Mouse (Mus musculus) left cerebral cortex, postnatal 25 days (tissue): Measurements from ENCODE around the gene Gns. TPM values are rescaled to one million over a fixed set of nuclear protein-coding genes. Genes with fewer than 3 reads are reported as not detected.

Source experiments
- DNase-seq, 2 experiments: peaks; one replicate each; pipeline ENCODE4 v3.0.0; 2022; ENCODE audit warnings: low spot score in 2 of 2, mixed read lengths in 1 of 2
- intact Hi-C: fragments of 180-260 bp; cut with DNase I; formaldehyde crosslinking; loops from one replicate; pipeline ENCODE4 v1.15.1; 2025
- total RNA-seq, 2 experiments: library from RNA; stranded (reverse); gene quantifications; 2 replicates each; pipeline ENCODE4 v1.2.3; 2021

Gns gene
- total RNA-seq, 2 experiments from 2014 or later, result 75.9 to 80.6 TPM

DNA sequence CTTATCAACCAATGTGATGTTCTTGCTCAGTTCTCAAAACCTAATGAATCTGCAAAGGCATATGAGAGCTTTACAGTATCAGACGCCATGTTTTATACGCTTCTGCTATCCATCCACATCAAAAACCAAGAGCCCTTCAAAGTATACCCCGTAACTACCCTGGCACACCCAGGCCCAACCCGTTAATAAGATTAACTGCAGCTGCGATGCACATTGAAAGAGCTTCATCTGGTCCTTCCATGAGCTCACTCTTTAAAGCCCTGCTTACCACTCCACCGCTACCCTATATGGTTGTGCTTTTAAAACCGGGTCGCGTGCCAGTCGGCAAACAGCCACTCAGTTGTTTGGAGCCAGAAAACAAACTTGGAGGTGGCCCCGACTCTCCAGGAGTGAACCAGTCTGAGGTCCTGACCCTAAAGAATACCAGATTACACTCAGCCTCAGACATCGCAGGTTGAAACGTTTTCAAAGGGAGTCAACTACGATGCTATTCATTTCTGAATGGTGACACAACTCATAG, 60.7 kb downstream of the Gns start:
- intact Hi-C loops, result loop anchor here (5.0 kb wide), 1 partner anchor 82 kb away; no protein-coding TSS in a partner anchor
- no peak for DNase-seq

DNA sequence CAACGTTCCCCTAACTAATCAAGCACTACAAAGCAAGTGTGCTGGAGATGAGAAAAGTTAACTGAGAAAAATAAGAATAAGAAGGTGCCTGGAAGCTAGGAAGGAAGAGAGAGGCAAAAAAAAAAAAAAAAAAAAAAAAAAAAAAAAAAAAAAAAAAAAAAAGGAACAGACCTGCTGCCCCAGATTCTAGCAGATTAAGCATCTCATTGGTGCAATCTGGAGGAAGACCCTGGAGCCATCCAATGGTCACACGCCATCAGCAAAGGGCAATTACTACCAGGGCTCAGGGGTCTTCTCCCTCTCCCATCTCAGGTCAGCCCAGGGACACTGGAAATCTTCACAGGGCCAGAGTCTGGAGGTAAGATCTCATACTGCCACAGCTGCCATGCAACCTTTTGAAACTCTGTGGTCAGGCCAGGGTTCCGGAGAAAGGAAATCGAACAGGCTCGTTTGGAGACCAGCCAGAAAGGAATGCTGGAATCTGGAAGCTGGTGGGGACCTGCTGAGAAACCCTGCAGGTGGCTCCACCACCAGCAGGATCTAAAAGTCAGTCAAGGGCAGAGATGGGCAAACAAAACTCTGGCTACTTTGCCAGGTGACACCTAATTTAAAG, 61.7 kb downstream of the Gns start:
- intact Hi-C loops, result loop anchor here (5.0 kb wide), 1 partner anchor 81 kb away; no protein-coding TSS in a partner anchor
- no peak for DNase-seq

DNA sequence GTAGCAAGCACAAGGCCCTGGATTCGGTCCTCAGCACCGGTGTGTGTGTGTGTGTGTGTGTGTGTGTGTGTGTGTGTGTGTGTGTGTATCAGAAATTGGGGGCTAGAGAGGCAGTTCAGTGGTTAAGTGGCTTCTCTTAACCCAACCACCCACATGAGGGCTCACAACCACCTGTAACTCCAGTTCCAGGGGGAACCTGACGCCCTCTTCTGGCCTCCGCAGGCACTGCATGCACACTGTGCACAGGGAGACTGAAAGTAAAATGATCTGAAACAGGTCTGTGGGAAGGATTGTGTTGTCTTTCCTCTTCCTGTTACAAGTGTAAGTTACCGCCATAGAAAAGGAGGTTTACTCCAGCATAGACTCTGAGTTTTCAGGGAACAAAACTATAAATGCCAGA, 62.2 kb downstream of the Gns start:
- no peak for DNase-seq
- intact Hi-C loops, result loop anchor here (5.0 kb wide), 1 partner anchor 80 kb away; no protein-coding TSS in a partner anchor

DNA sequence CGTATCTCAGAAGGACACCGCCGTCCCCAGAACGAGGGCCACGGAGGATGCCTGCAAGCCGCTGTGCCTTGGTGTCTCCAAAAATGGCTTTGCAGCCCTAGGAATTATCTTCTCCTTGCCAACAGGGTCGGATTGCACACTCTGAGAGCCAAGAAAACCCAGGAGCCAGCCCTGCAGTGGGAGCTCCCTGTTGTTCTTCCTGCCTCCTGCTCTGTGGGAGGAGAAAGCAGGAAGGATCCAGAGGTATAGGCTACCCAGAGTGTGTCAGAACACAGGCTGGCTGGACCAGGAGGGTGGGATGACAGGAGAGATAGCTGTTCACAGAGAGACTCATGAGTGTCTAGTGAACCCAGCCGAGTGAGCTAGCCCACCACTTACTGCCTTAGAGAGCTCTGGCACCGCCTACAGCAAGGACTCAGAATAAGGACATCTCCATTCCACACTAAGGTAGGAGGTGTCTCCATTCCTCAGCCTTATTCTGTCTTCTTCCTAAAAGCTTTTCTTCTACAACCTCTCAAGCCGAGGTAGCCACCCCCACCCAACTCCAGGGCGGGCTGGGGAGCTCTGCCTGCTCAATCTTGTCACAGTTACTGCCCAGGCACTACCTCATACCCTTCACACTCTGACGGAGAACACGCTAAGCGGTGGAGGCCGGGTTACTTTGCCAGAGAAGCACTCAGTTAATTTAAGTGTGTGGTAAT, 63.3 kb downstream of the Gns start:
- intact Hi-C loops, result loop anchor here (1.0 to 5.0 kb wide), 2 partner anchors 44 to 79 kb away; no protein-coding TSS in a partner anchor
- peak; percentile 32 to 93 for DNase-seq

DNA sequence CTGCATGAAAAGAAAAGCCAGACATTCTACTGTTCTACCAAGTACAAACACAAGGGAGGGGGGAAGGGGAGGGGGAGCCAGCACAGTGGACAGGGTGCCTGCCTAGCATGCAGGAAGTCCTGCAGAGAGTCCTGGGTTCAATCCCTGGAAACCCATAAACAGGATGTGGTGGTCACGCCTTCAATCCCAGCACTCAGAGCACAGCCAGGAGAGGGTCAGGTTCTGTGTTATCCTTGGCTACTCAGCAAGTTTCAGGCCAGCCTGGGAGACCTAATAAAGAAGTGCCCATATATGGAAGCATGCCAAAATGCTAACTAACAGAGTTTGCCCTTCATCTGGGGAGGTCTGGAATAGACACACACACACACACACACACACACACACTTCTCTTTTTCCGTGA, 64.2 kb downstream of the Gns start:
- DNase-seq, result no peak
- intact Hi-C loops, result loop anchor here (5.0 kb wide), 1 partner anchor 78 kb away; no protein-coding TSS in a partner anchor

DNA sequence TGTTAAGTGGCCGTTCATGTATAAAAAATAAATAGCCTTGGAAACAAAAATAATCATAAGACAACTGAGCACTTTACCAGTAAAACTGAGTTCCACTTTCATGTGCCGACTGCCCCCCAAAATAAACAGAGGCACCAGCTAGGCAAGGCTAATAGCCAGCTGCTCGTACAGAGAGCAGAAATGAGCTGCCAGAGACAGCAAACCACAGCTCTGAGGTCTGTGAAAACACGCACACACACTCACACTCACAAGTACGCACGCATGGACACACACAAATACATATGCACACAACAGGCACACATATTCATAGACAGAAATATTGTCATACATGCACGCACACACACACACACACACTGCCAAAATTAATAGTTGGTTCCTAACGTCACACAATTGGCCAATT, 64.7 kb downstream of the Gns start:
- DNase-seq, result no peak
- intact Hi-C loops, result loop anchor here (5.0 kb wide), 1 partner anchor 78 kb away; no protein-coding TSS in a partner anchor

DNA sequence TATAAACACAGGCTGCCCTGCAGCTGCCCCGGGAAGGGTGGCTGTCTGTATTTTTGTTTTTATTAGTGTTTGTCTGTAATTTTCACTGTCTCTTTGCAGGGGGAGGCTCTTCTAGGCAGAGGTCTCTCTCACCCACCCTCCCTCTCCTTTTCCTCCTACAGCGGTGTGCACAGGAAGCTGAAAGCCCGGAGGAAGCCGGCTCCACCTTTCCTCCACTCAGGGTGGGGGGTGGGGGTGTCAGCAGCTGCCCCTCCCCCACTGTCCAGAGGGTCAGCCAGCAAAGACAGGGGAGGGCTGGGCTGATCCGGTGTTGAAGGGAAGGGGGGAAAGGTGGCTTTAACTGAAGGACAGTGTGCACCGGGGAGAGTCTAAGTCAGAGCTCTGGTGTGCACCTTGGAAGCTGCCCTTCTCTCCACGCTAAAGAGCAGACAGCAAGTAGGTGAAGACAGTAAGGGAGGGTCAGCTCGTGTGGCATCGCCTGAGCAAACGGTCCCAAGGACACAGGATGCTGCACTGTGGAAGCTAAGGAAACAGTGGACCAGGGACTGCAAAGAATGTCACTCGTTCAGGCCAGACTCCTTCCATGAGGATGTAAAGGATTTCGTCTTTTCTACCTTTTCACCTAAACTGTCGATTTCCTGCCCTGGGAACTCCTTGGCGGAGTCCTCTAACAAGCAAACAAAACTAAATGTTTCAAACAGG, 65.2 kb downstream of the Gns start:
- no peak for DNase-seq
- intact Hi-C loops, result loop anchor here (5.0 kb wide), 1 partner anchor 77 kb away; no protein-coding TSS in a partner anchor

DNA sequence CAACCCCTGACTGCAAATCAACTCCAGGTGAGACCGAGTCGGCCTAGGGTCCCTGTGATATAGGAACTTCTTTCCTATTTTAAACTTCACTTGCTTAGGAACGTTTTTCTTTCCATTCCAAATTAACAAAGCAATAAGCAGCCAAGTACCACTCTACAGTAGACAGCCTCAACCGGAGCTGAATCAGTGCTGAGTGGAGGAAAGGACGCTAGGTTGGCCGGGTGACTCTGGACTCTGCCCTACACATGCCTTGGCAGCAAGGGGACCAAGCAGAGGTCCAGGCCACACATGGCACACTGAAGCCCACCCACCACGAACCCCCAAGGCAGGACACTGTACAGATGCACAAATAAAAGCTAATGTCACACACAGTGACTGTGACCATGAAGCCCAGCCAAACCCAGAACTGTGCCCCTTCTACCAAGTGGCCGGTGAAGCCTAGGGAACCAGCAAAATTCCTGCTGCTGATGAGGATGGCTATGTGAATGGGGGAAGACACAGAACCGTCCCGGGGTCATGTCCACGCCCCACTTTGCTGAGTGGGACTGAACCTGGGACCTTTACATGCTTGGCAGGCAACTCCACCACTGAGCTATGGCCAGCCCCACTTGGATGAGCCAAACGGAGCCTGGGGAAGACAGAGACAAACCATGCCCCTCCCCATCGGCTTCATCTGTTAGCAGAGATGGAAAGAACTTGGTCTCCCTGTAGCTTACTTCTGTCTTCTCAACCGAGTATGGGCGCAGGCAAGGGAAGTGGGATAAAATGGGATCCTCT, 66.1 kb downstream of the Gns start:
- intact Hi-C loops, result no loop called here
- DNase-seq, result no peak

DNA sequence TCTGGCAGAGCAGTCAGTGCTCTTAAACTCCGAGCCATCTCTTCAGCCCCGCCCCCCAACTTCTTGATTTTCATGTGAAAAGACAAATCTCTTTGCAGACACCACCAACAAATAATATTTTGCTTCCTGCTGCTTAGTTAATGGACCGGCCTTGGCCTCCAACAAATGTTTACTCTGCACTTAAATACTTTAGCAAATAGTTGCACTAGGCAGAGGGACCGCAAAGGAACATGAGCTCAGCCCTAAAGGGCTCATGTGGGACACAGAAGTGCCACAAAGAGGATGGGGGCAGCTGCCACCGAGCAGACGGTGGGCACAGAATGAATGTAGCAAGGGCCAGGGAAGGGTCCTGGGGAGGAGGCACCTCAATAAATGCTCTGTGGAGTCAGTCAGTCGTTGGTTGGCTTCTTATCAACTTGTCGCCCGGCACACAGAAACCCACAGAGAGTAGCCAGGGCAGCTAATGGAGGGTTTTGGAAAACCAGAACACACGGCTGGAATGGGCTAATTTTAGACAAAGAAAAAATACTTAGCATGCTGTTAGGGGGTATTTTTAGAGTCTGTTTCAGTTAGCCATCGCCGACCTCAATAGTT, 67.2 kb downstream of the Gns start:
- no peak for DNase-seq
- intact Hi-C loops, result no loop called here

DNA sequence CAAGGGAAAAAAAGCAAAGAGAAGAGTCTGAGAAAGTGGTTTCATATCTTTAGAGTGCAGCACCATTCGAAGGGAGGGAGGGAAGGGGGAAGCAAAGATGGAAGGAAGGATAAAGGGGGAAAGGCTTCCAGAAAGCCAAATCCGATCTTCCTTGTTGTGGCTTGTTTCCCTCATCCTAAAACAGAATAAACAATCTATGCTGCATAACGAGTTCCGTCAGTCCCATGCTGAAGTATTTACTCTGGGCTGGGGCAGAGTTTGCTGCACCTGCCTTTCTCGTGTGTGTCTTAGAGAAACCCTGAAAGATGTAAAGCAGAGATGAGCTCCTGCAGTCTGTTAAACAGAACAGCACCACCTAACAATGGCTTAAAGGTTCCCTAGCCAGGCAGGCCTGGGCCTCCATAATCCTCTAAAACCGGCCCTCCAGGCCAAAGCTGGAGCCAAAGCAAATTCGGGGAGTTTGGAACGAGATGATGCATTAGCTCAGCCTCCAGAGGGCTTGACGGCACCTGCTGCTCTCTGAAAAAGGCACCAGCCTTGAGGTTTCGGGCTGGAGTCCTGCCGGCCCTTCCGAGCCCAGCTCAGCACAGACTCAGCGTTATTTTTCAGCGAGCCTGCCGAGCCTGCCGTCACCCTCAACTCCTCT, 67.9 kb downstream of the Gns start:
- DNase-seq, result no peak
- intact Hi-C loops, result no loop called here

DNA sequence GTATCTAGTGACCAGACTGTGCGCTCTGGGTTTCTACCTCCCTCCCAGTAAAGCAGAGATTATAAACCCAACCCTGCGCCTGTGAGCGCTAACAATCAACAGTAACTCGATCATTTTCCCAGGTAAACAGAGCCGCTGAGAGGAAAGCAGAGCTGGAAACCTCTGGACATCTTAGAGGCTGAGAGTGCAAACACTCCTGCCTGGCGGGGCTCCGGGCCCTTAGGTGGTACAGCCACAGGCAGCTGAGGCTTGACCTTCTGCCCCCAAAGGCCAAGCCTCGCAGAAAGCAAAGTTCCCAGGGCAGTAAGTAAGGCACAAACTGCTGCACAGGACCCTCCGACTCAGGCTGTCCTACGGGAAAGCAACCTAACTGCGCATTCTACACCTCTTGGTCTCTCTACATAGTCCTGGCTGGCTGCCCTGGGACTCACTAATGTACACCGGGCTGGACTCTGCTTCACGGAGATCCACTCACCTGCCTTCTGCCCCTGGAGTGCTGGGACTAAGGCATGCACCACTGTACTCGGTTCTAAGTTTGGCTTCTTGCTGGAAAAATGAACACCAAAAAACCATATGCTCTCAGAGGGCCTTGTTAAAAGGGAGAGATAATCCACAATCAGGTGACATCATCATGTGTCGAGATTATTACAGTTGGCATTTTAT, 69.7 kb downstream of the Gns start:
- intact Hi-C loops, result no loop called here
- DNase-seq, result no peak

DNA sequence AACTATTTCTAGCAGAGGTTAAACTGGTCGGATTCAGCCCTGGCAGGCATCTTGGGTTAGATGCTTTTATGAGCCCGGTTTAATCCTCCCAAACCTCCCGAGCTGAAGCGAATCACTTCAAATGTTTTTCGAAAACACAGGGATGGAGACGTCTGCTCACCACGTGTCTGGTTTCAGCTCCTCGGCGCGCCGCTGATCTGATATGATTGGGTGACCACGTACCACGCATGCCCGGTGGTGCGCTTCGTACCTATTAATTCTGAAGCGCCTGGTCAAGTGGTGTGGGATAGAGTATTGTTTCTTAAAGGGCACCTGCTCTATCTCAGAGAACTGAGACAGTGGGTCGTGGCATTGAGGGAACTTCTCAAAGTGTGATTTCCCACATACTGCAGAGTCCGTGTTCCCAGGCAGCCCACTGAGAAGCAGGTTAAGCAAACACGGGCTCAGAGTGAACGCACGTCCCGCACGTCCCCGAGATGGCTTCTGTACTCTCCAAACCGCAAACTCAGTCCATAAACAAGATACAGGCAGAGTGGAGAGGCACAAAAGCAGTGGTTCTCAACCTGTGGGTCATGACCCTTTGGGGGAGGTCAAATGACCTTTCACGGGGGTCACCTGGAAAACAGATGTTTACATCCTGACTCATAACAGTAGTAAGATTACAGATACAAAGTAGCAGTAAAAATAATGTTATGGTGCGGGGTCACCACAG, 70.8 kb downstream of the Gns start:
- intact Hi-C loops, result no loop called here
- no peak for DNase-seq

DNA sequence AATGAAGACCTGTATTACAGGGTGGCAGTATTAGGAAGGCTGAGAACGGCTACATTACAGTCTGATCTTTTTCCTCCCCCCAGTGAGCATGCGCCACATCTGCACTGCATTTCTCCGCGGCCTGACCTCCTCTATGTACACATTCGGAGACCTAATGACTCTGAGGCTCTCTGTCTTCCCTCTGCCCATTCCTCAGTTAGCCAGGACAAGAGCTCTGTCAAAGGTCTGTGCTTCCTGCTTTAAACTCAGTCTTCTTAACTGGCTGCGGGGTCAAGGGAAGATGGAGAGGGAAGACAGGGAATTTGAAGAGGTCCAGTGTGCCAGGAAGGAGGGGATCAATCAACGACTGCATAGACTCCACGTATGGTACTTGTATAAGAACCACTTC, 71.4 kb downstream of the Gns start:
- DNase-seq, result no peak
- intact Hi-C loops, result no loop called here

DNA sequence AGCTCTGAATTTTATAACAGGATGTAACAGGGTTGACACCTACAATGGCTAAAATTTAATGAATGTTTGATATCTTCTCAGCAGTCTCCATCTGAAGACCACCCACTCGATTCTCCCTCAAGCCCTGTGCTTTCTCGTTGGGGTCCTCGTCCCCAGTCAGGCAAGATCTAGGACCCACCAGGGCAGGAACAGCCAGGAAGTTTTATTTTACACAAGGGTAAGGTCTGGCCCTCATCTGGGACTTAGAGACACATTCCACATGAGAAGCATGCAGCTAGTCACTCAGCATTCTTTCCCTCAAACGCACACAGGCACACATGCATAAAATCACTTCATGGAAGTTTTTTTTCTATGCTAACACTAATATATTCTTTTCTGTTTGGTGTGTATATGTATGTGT, 71.8 kb downstream of the Gns start:
- intact Hi-C loops, result no loop called here
- no peak for DNase-seq

DNA sequence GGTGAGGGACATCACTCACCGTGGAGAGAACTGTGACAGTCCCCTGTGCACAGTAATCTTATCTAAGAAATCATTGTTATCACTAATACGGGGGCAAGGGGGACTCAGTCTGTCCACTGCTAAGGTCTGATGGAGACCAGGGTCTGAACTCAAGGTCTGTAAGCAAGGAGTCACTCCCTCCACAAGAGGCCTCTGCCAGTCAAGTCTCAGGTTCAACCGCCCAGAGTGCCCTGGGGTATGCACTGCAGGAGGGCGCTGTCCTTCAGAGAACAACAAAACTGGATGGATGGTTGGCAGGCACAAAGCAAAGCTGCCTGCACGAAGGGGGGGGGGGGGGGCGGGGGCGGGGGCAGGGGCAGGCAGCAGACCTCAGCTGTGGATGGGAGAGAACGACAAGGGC, 73.2 kb downstream of the Gns start:
- DNase-seq, result no peak
- intact Hi-C loops, result no loop called here

DNA sequence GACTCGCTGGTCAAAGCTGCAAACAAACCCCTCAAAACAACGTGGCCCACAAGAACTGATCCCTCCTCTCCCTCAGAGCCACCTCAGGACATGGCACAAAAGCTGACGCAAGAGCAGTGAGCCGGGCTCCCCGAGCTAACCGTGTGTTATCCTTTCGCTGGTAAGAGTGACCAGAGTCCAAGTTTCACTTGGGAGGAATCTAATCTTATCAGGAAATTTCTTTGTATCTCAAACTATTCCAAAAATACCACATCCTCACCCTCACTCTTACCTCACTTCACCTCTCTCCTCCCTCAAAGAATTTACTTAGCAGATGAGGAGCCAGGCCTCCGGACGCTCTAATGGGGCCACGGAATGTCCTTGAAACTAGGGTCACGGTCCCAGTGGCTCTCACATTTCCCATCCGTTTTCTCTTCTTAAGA, 74.4 kb downstream of the Gns start:
- intact Hi-C loops, result no loop called here
- DNase-seq, result no peak

DNA sequence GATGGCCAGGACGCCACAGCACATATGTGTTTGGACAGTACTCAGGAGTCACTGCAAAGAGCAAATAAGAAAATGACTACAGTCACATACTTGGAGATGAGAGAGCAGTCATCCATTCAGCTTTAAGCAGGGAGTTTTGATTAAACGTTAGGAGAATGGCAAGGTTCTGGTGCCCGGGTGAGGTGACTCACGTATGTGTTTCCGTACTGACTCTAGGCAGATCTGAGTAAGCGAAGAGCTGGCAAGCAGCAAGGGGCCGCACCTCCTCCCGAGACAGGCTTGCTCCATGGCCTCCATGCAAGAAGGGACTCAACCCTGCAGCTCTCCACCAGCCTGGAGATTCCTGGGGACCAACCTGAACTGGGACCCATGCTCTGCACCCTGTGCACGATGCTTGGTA, 78.9 kb downstream of the Gns start:
- intact Hi-C loops, result no loop called here
- no peak for DNase-seq

DNA sequence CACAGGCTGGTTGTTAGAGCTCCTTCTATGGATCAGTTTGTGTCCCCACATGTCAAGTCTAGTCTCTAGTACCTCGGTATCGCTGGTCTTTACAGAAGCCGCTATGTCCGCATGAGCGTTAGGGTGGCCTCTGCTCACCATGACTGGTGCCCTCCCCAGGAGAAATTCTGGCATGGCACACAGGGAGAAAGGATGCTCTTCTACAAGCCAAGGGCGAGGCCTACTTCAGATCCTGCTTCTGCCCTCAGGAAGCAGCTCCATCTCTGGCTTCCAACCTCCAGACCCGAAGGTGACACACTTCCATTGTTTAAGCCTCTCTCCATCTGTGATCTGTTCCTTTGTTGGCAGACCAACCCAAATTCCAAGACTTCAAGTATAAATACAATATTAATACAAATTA, 79.3 kb downstream of the Gns start:
- DNase-seq, result no peak
- intact Hi-C loops, result no loop called here
